Mouse (Mus musculus) kidney, postnatal 14 days (tissue): ENCODE data around the gene Cd164.

Source experiments
- DNase-seq: peaks from one replicate; pipeline ENCODE4 v3.0.0; 2022; ENCODE audit warnings: mixed read lengths

Cd164 gene

GRCm38 (mm10) chr10:41552319-41552718 lies 33.1 kb downstream of the Cd164 start:
- DNase-seq = no peak

- DNase-seq = peak; percentile 80
Observed at GRCm38 (mm10) chr10:41552847-41553589, 33.8 kb downstream of the Cd164 start.

GRCm38 (mm10) chr10:41553711-41554110 lies 34.5 kb downstream of the Cd164 start:
- DNase-seq = no peak

- no peak for DNase-seq
Observed at GRCm38 (mm10) chr10:41555081-41555480, 35.9 kb downstream of the Cd164 start.

GRCm38 (mm10) chr10:41558401-41558800 lies 39.2 kb downstream of the Cd164 start:
- no peak for DNase-seq

GRCm38 (mm10) chr10:41561701-41562395 lies 42.6 kb downstream of the Cd164 start:
- no peak for DNase-seq

GRCm38 (mm10) chr10:41565141-41565540 lies 45.9 kb downstream of the Cd164 start:
- DNase-seq = no peak

GRCm38 (mm10) chr10:41568306-41568705 lies 49.1 kb downstream of the Cd164 start:
- peak; percentile 62 for DNase-seq

GRCm38 (mm10) chr10:41571065-41571464 lies 51.9 kb downstream of the Cd164 start:
- DNase-seq = no peak

GRCm38 (mm10) chr10:41572274-41572673 lies 53.1 kb downstream of the Cd164 start:
- no peak for DNase-seq

- DNase-seq = no peak
Observed at GRCm38 (mm10) chr10:41573190-41573589, 54.0 kb downstream of the Cd164 start.

GRCm38 (mm10) chr10:41575451-41576327 lies 56.5 kb downstream of the Cd164 start:
- peak; percentile 55 for DNase-seq

GRCm38 (mm10) chr10:41576328-41576833 lies 57.2 kb downstream of the Cd164 start:
- no peak for DNase-seq

GRCm38 (mm10) chr10:41578541-41578940 lies 59.3 kb downstream of the Cd164 start:
- DNase-seq = peak; percentile 25

GRCm38 (mm10) chr10:41580441-41580840 lies 61.2 kb downstream of the Cd164 start:
- DNase-seq = no peak
